Mouse (Mus musculus): ENCODE results near the gene Lifr. TPM values are rescaled to one million over a fixed set of nuclear protein-coding genes. Genes with fewer than 3 reads are reported as not detected.
A peak's percentile ranks its signal among the peaks of the same experiment; 100 is the strongest.

The Lifr gene
- polyA plus RNA-seq, 1 experiment = 14.8 TPM

DNA sequence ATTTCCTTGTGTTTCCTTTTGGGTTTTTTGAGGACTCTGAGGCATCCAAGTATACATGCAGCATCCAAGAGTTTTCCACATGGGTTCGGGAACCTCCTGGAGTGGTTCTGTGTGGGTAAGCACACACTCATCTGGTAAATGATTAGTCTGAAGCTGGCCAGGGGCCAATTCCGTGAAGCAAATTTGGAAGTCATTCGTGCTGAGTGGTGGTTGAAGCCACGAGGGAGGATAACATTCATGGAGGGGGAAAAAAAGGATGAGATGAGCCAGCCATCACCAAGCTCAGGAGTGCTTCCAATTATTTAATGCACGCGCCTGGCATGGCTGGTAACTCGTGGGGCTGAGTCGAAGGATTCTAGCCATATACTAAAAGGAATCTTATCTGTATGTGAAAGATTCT is 56.1 kb downstream of the Lifr start:
- no peaks in the 10 kb centered on the region for H3K27me3 ChIP-seq (ENCODE audit: control insufficient read depth, insufficient read depth, insufficient read length)
- TF ChIP-seq MAX (IDR thresholded peaks at IDR 0.05; ENCODE audit: low read depth) (no peak), E2F4 (IDR thresholded peaks at IDR 0.05; ENCODE audit: insufficient read depth) (no peak), MYOD1 (IDR thresholded peaks at IDR 0.05; ENCODE audit: control insufficient read depth in 1 of 3, insufficient read length in 2 of 3, low read depth in 2 of 3) (no peak), CEBPB (IDR thresholded peaks at IDR 0.05; ENCODE audit: insufficient read depth, poor library complexity, severe bottlenecking) (no peak), TCF3 (IDR thresholded peaks at IDR 0.05; ENCODE audit: insufficient read length, low read depth) (no peak), POLR2AphosphoS2 (IDR thresholded peaks at IDR 0.05; ENCODE audit: insufficient read length, low read depth) (no peak), SRF (IDR thresholded peaks at IDR 0.05; ENCODE audit: control insufficient read depth, insufficient read length, low read depth) (no peak), REST (IDR thresholded peaks at IDR 0.05; ENCODE audit: insufficient read depth, insufficient read length) (no peak), TCF12 (IDR thresholded peaks at IDR 0.05; ENCODE audit: insufficient read depth, poor library complexity, severe bottlenecking) (no peak), MYOG (IDR thresholded peaks at IDR 0.05; ENCODE audit: control insufficient read depth in 1 of 3, insufficient read depth in 1 of 3, insufficient read length in 2 of 3, low read depth in 2 of 3) (no peak), POLR2A (IDR thresholded peaks at IDR 0.05; ENCODE audit: insufficient read length, low read depth) (no peak), USF1 (IDR thresholded peaks at IDR 0.05; ENCODE audit: low read depth) (no peak)
- peaks cover 85% of the 10 kb centered on the region for H3K79me2 ChIP-seq (ENCODE audit: control insufficient read depth, insufficient read depth)
- no peak overlapping the region for H3ac ChIP-seq (ENCODE audit: control insufficient read depth, insufficient read length)
- H3K4me3 ChIP-seq = no peak overlapping the region
- no peaks in the 10 kb centered on the region for H3K36me3 ChIP-seq (ENCODE audit: control insufficient read depth, insufficient read depth)
- no peak overlapping the region for H3K4me2 ChIP-seq (ENCODE audit: low read depth)

DNA sequence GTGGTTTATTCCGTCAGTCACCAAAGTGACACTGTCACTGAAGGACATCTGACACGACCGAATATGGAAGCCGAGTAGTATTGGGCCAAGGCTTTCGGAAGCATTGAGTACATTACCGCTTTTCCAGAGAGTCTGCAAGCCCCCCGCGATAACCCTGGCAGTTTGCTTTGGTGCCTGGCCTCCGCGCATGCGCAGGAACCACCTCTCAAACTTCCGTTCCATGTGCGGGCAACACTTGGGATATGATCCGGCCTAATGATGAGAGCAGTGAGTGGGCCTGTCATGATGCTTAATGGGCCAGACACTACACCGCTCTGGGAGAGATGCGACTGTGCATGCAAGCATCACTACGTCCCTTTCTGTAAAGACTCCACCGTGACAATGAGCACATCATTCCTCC is 59.4 kb downstream of the Lifr start:
- no peak overlapping the region for H3K4me3 ChIP-seq
- TF ChIP-seq TCF3 (IDR thresholded peaks at IDR 0.05; ENCODE audit: insufficient read length, low read depth) (no peak), TCF12 (IDR thresholded peaks at IDR 0.05; ENCODE audit: insufficient read depth, poor library complexity, severe bottlenecking) (no peak), CEBPB (IDR thresholded peaks at IDR 0.05; ENCODE audit: insufficient read depth, poor library complexity, severe bottlenecking) (no peak), MAX (IDR thresholded peaks at IDR 0.05; ENCODE audit: low read depth) (no peak), POLR2AphosphoS2 (IDR thresholded peaks at IDR 0.05; ENCODE audit: insufficient read length, low read depth) (no peak), POLR2A (IDR thresholded peaks at IDR 0.05; ENCODE audit: insufficient read length, low read depth) (no peak), MYOD1 (IDR thresholded peaks at IDR 0.05; ENCODE audit: control insufficient read depth in 1 of 3, insufficient read length in 2 of 3, low read depth in 2 of 3) (no peak), MYOG (IDR thresholded peaks at IDR 0.05; ENCODE audit: control insufficient read depth in 1 of 3, insufficient read depth in 1 of 3, insufficient read length in 2 of 3, low read depth in 2 of 3) (no peak), E2F4 (IDR thresholded peaks at IDR 0.05; ENCODE audit: insufficient read depth) (no peak)
- peaks cover 60% of the 10 kb centered on the region for H3K79me2 ChIP-seq (ENCODE audit: control insufficient read depth, insufficient read depth)
- no peak overlapping the region for H3ac ChIP-seq (ENCODE audit: control insufficient read depth, insufficient read length)
- no peaks in the 10 kb centered on the region for H3K27me3 ChIP-seq (ENCODE audit: control insufficient read depth, insufficient read depth, insufficient read length)
- no peaks in the 10 kb centered on the region for H3K36me3 ChIP-seq (ENCODE audit: control insufficient read depth, insufficient read depth)
- no peak overlapping the region for H3K4me2 ChIP-seq (ENCODE audit: low read depth)

DNA sequence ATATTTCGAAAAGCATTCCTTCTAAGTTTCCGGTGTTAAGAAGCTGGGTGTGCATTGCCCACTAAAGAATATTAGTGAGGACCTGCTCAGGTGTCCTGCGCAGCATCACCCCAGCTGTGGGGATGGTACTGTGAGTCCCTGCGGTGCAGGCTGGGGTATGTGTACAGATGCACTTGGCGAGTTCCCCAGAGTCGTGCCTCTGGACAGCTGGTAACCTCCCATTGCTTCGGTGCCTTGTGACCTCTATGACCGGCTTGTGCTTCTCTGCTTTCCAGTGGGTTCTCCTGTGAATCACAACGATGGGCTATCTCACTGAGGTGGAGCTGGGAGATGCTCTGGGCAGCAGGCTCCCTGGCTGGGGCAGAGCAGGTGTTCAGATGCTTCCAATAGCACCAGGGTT is 60.2 kb downstream of the Lifr start:
- no peaks in the 10 kb centered on the region for H3K36me3 ChIP-seq (ENCODE audit: control insufficient read depth, insufficient read depth)
- no peaks in the 10 kb centered on the region for H3K27me3 ChIP-seq (ENCODE audit: control insufficient read depth, insufficient read depth, insufficient read length)
- H3K4me2 ChIP-seq (ENCODE audit: low read depth) = no peak overlapping the region
- H3K79me2 ChIP-seq (ENCODE audit: control insufficient read depth, insufficient read depth) = peaks cover 53% of the 10 kb centered on the region
- H3ac ChIP-seq (ENCODE audit: control insufficient read depth, insufficient read length) = no peak overlapping the region
- no peak overlapping the region for H3K4me3 ChIP-seq
- no peak for TF ChIP-seq E2F4 (IDR thresholded peaks at IDR 0.05; ENCODE audit: insufficient read depth)

DNA sequence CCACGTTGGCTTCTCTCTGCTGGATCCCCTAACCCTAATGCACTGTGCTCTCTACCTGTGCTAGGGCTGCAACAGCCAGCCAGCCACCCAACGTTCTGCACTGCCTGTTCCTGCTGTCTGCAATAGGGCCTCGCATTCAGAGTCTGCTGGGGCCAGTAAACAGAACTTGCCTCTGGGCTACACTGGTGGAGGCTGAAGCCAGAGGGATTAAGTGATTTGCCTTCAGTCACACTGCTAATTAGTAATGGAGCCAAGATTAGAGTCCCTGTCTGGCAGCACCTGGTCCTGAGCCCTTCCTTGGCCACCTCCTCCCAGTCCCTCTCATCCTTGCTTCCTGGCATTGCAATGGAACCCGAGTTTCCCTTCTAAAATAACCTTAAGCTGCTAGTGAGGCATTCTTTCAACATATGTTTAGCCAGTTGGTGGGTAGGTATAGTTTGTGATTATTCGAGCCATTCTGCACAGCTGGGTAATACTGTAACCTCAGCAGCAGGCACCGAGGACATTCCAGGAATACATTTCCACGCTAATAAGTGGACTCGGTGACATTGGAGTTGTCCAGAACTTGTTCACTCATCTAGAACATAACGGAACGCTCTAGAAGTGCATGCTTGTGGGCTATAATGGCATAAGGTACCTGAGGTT is 61.8 kb downstream of the Lifr start:
- TF ChIP-seq MYOG (IDR thresholded peaks at IDR 0.05; ENCODE audit: control insufficient read depth in 1 of 3, insufficient read depth in 1 of 3, insufficient read length in 2 of 3, low read depth in 2 of 3) = peak in 1 of 3 experiments; percentile 2
- TF ChIP-seq E2F4 (IDR thresholded peaks at IDR 0.05; ENCODE audit: insufficient read depth) = no peak
- no peak for TF ChIP-seq REST (IDR thresholded peaks at IDR 0.05; ENCODE audit: insufficient read depth, insufficient read length)
- no peaks in the 10 kb centered on the region for H3K27me3 ChIP-seq (ENCODE audit: control insufficient read depth, insufficient read depth, insufficient read length)

DNA sequence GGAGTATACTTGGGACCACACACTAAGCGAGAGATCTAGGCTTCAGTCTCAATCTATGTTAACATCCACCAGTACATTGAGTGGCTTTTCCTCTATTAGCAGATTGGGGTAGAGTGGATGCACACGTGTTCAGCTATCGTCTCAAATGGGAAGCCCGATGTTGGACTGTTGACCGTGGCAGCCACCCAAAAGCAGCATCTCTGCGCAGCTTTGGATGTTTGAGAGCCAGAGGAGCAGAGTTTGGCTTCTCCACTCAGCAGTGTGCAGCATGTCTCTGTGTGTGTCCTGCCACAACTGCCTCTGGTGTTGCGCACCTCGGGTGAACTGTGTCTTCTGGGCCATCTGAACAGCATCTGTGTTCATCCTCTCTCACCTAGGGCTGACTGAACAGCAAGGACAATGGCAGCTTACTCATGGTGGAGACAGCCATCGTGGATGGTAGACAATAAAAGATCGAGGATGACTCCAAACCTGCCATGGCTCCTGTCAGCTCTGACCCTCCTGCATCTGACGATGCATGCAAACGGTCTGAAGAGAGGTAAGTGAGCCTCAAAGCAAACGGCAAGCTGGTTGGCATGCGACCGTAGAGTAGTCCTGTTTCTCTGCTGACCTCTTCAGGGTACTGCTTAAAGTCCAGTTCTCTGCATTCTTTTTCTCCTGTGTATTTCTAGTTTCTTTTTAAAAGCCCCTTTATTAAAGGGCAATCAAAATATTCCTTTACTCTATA is 63.8 kb downstream of the Lifr start:
- Histone ChIP-seq H3K4me3 (no peak overlapping the region), H3K4me2 (ENCODE audit: low read depth) (peak overlapping the region; percentile 20), H3K27me3 (ENCODE audit: control insufficient read depth, insufficient read depth, insufficient read length) (no peaks in the 10 kb centered on the region), H3ac (ENCODE audit: control insufficient read depth, insufficient read length) (no peak overlapping the region), H3K79me2 (ENCODE audit: control insufficient read depth, insufficient read depth) (peaks cover 21% of the 10 kb centered on the region), H3K36me3 (ENCODE audit: control insufficient read depth, insufficient read depth) (peaks cover 19% of the 10 kb centered on the region)
- no peak for TF ChIP-seq CEBPB (IDR thresholded peaks at IDR 0.05; ENCODE audit: insufficient read depth, poor library complexity, severe bottlenecking)
- TF ChIP-seq SRF (IDR thresholded peaks at IDR 0.05; ENCODE audit: control insufficient read depth, insufficient read length, low read depth) = no peak
- no peak for TF ChIP-seq MYOG (IDR thresholded peaks at IDR 0.05; ENCODE audit: control insufficient read depth in 1 of 3, insufficient read depth in 1 of 3, insufficient read length in 2 of 3, low read depth in 2 of 3)
- TF ChIP-seq MYOD1 (IDR thresholded peaks at IDR 0.05; ENCODE audit: control insufficient read depth in 1 of 3, insufficient read length in 2 of 3, low read depth in 2 of 3) = no peak
- no peak for TF ChIP-seq POLR2A (IDR thresholded peaks at IDR 0.05; ENCODE audit: insufficient read length, low read depth)

More for the DNA sequence above, 61.8 kb downstream of the Lifr start:
- Histone ChIP-seq H3K4me2 (ENCODE audit: low read depth) (no peak overlapping the region), H3K4me3 (no peak overlapping the region), H3ac (ENCODE audit: control insufficient read depth, insufficient read length) (no peak overlapping the region), H3K36me3 (ENCODE audit: control insufficient read depth, insufficient read depth) (no peaks in the 10 kb centered on the region), H3K79me2 (ENCODE audit: control insufficient read depth, insufficient read depth) (peaks cover 39% of the 10 kb centered on the region)

All from myocyte (in vitro differentiated cells).